Mouse (Mus musculus): ENCODE measurements at regions not wholly inside any gene's neighbourhood (a gene's known extent, or its start where the extent isn't known, plus 50 kb on each side); places are given as distances from the start of the nearest gene placed in this dataset.

DNA sequence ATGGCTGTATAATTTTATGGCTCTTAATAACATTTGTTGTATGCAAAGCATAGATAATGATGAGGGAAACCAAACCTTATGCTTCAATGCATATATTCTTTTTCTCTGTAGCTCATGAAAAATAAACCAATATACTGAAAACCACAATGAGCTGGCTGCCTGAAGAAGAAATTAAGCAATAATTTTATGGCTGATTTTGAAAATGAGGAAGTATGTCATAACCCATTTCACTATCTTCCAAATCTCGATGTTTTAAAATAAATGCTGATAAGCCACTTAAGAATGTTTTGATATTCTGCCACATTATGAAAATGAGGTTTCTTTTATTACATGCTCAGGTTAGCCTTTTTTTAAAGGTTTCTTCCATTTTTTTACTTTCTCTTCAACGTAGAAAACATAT is 844.1 kb downstream of the Pcdh17 start:
- TF ChIP-seq MAFK (IDR thresholded peaks at IDR 0.05; ENCODE audit: insufficient read depth, low read depth, low read length) (no peak), ZNF384 (IDR thresholded peaks at IDR 0.05; ENCODE audit: low read depth, low read length) (no peak), ZC3H11A (IDR thresholded peaks at IDR 0.05; ENCODE audit: borderline replicate concordance, low read depth, low read length) (no peak)
